Mouse (Mus musculus) urinary bladder, postnatal 4 days (tissue): Measurements from ENCODE around the gene Ssh2.
A peak's percentile ranks its signal among the peaks of the same experiment; 100 is the strongest.

Experiments used
- DNase-seq, 2 experiments: peaks; one replicate each; pipeline ENCODE4 v3.0.0; 2021 to 2022; ENCODE audit warnings: low spot score in 2 of 2

Ssh2 gene

DNA sequence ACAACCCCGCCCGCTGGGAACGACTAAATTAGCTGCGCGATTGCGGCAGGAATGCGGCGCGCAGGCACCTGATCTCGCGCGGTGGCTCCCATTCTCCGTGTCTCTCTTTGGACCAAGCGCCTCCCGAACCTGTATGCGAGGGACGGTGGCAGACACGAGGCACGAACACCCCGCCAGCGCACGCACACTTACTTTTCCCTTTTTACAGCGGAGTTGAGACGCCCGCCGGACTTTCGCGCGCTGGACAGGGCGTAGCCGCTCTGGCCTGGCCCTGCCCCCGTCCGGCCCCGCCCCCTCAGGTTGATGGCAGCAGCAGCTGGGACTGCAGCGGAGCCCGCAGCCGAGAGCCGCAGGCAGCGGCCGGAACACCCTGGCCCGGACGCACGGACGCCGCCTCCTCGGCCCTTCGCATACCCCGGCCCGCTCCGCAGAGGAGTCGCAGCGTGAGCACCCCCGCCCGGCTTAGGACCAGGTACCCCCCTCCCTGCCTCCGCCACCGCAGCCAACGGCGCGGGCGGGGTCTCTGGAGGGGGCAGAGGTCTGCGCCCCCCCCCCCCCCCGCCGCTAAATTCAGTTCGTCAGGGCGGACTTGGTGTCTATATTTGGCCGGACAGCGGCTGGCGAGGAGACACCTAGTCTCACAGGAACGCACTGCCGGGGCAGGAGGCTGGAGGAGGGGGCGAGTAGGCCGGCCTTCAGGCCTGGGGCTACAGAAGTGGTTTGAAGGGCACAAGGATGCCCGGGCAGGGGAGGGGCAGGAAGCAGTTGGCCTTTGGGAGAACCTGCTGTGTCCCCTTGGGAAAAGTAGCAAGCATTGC is 246.4 kb downstream of the Ssh2 start, which contains the start of gene Coro6:
TSS of gene Coro6 (plus strand) at position 129 of the 818 bp plus-strand sequence.
- peak; percentile 61 to 76 for DNase-seq

DNA sequence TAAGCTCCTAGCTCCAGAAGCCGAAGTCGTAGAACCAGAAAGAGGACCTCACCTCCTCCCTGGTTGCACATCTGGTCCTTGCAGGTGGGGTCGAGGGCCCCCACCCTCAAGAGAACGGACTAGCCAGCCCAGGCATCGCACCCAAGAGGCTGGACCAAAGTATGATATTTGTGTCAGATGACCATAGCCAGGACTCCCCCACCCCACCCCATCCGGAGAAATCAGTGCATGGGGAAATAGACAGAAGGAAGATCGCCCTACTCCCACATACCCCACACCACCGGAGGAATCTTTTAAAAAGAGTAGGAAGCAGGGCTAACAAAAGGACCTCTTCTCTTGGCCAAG is 247.0 kb downstream of the Ssh2 start:
- DNase-seq = no peak

DNA sequence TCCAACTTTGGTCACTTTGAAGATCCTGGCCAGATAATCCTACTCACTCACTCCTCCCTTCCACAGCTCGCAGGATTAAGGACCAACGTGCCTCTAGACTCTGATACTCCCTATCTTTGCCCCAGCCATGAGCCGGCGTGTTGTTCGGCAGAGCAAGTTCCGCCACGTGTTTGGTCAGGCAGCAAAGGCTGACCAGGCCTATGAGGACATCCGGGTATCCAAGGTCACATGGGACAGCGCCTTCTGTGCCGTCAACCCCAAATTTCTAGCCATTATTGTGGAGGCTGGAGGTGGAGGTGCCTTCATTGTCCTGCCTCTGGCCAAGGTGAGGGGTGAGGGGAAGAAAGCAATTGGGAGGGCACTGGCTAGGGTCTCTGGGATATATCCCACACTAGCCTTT is 247.7 kb downstream of the Ssh2 start:
- no peak for DNase-seq

DNA sequence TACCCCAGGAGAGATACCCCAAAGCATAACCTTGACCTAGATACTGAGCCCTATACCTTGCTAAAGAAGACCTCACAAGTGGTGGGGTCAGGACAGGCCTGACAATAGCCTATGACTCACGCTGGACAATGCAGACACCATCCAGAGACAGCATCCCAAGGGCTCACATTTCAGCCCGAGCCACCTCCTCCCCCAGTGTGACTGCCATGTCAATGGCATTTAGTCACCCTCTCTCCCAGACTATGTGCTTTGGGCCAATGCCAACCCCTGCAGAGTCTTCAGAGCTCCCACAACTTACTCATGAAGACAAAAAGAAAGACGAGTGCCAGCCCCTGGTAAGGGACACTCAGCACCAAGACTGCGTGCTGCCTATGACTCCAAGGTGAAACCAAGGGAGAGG is 248.6 kb downstream of the Ssh2 start:
- DNase-seq = no peak

DNA sequence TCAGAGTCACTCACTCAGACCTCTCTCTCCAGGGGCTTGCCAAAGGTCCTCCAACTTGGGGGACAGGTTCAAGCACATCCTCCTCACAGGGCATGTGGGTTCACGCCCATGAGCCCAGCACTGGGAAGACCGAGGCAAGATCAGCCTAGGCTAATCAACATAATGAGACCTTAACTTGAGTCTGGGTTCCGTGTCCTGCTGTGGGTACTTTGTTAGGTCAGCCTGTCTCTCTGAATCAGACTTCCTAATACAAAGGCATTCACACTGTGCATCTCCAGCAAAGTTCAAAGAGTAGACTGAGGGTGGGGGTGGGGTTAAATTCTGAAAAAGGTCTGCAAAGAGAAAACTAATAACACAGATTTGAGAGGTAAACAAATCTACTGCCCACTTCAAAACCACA is 249.0 kb downstream of the Ssh2 start:
- no peak for DNase-seq

DNA sequence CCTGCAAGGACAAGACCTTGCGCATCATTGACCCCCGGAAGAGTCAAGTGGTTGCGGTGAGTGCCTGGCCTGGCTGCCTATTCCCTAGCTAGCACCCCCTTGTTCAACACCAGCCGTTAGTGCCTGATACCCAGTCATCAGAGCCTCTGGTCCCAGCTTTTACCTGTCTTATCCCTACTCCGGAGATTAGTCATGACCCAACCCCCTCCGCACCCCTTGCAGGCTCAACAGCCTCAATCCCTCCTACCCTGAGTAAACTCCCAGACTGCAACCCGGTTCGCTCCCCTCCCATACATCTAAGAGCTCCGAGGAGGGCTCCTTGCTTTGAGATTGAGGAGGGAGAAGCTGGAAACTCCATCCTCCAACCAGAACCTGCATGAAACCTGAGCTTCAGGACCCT is 250.5 kb downstream of the Ssh2 start:
- DNase-seq = no peak

DNA sequence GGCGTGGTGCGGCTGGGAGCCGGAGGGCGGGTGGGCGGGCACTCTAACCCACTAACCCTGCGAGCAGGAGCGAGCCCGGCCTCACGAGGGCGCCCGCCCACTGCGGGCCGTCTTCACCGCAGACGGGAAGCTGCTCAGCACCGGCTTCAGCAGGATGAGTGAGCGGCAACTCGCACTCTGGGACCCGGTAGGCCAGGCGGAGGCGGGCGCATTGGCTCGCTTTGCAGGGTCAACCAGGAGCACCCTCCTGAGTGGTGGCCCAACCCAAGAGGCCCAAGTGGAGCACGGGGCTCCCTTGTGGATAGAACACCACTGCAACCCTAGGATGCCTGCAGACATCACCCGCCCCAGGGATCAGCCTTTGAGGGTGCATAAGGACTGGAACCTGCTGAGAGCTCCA is 251.1 kb downstream of the Ssh2 start:
- DNase-seq = peak in 1 of 2 experiments; percentile 68

DNA sequence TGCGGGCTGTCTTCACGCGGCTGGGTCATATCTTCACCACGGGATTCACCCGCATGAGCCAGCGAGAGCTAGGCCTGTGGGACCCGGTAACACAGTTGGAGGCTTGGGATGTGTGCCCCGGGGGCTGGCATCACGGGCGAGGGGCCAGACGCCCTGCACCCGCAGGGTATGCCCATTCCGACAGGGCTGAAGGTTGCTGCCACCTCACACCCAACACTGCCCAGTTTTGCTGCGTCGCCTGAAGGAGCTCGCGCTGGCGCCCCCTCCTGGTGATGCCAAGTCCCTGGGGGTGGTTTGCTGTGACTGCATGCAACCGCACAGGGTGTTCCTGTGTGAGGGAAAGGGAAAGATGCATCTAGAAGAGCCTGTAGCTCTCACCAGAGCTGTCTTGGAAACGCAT is 251.7 kb downstream of the Ssh2 start:
- peak in 1 of 2 experiments; percentile 59 for DNase-seq

DNA sequence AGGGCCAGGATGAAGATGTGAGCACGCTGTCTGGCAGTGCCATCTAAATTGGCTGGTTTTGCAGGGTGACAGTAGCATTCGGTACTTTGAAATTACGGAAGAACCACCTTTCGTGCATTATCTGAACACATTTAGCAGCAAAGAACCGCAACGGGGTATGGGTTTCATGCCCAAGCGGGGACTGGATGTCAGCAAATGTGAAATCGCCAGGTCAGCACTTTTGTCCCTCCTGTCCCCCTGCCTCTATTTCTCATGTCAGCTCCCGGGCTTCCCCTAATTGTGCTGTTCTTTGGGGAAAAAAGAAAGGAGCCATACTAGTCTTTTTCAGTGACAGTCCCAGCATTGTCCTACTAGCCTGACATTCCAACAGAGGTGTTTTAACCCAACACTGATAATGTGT is 252.3 kb downstream of the Ssh2 start:
- no peak for DNase-seq

DNA sequence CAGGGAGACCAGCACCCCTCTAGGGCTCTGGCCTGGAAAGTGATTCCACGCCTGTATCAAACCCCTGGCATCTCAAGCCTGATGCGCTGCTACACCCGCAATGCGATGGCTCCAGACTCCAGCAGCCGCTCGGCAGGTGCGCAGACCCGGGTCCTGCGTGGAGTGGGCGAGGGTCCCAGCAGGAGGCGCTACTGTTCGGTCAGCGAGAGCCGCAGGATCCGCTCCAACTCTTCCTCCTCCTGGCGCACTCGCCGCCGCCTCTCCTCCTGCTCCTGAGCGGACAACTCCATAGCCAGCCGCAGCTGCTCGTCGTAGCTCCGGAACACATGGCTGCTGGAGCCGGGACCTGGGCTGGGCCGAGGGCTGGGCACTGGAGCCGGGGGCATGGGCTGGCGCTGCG is 255.3 kb downstream of the Ssh2 start:
- DNase-seq = no peak

DNA sequence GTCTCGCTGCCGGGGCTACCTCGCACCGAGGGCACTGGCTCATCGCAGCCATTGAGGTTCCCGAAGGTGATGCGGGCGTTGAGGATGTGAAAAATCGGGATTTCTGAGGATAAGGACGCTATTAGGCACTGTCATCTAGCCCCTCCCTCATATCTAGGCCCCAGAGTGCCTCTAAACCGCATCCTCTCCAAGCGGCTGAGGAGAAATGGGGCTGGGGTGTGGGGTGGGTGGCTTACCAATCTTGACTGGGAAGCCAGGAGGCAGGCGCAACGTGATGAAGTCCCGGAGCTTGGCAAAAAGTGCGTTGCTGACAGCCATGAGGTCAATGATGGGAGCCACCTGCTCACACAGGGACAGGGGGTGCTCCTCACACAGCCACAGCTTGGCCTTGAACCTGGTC is 256.7 kb downstream of the Ssh2 start:
- no peak for DNase-seq

DNA sequence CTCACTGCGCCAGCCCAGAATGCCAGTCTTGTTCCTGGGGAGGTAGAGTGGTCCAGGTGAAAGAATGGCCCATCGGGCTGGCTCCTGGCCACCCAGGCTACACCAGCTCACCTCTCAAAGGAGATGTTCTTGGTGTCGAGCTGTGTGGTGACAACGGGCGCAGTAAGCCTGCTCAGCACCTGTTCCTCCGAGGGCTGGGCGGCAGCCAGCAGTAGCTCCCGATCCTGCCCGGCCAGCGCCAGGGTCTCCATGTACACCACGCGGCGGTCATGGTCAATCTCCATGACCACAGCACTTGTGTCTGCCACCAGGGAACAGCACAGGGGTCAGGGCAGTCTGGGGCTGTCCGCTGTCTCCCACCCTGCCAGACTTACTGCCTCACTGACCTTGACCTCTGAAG is 260.1 kb downstream of the Ssh2 start:
- no peak for DNase-seq

DNA sequence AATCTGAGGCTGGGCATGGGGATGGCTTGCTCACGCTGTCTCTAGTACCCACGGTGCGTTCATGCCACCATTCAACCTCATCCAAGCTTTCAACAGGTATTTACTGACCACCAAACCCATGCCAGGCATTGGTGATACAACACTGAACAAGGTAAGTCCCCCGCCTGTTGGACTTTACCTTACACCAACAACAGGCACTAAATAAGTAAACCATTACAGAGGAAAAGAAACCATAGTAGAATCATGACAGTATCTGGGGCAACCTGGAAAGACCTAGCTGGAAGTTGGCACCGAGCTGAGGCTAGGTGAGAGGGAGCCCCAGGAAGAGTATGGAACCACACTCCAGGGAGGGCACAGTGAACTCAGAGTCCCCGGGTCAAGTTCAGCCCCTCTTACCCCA is 260.8 kb downstream of the Ssh2 start:
- no peak for DNase-seq

DNA sequence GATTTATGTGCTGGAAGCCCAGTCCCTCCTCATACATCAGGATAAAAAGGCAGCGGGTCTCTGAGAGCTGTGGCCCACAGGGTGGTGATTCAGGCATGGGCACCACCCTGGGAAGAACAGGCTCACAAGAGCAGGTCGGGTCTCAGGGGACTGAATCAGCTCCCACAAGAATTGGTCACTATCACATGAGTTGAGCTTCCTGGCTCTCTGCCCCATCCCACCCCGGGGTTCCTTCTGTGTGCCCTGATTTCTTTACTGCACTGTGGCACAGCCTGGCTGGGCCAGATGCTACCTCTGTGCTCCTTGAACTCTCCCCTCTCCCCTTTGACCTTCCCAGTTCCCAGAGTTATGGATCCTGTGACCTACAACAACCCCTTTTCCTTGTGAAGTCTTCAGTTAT is 267.0 kb downstream of the Ssh2 start:
- DNase-seq = no peak

DNA sequence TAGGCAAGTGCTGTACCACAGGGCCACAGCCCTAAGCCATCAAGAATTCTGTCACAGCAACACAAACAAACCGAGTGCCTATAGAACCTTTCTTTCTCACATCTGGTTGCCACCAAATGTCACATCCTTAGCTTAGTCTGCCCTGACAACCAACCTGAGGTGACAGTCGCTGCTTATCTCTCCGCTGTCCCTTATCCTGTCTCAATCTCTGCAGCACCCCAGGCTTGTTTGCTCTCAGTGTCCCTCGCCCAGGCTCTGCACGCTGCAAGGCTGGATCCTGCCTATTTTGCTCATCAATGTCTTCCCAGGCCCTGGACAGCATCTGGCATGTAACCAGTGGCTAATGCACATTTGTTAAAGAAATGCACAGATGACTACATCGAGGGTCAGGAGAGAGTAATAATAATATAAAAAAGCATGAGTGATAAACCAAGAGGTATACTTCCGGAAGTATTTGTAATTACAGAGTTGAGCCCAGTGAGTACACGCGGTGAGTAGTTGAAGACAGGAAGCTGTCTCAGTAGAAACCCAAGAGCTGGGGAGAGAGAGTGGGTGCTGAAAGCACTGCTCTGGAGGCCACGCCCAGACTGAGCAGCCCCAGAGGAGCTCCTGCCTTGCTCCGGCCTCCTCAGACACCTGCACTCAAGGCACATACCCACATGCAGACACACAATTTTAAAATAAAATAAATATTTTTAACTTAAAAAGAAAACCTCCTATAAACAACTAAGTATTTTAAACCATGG is 267.6 kb downstream of the Ssh2 start:
- DNase-seq = no peak

DNA sequence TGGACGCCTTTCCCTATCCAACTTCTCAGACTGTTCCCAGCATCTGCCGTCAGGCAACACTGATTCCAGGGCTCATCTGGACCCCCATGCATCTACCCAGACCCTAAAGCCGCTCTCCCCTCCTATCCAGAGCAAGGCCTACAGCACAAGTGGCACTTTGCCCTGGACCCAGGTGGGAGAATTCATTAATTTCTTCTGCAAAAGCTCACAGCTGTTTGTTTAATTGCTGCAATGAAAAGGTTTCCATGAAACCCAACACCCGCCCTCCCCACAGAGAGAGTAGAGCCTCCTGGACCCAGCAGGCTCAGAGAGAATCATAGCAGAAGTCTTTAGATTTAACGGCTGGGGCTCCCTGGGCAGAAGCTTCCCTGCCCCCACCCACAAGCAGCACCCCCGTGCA is 269.1 kb downstream of the Ssh2 start:
- DNase-seq = no peak

DNA sequence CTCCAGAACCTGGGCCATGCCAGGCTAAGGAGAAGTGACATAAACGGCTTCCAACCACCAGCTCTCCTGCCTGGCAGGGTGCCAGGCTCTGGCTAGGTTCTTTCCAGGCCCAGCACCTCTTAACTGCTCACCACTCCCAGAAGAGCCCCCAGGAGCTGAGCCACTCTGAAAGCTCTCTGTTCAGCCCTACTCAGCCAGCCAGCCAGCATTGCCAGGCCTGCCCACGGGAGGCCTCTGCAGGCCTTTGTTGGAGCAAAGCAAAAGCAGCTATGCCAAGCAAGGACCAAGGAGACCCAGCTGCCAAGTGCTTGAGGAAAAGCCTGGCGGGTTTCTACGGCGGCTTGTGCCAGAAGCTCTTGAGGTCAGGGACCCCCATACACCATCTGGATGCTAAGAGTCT is 270.7 kb downstream of the Ssh2 start:
- no peak for DNase-seq

DNA sequence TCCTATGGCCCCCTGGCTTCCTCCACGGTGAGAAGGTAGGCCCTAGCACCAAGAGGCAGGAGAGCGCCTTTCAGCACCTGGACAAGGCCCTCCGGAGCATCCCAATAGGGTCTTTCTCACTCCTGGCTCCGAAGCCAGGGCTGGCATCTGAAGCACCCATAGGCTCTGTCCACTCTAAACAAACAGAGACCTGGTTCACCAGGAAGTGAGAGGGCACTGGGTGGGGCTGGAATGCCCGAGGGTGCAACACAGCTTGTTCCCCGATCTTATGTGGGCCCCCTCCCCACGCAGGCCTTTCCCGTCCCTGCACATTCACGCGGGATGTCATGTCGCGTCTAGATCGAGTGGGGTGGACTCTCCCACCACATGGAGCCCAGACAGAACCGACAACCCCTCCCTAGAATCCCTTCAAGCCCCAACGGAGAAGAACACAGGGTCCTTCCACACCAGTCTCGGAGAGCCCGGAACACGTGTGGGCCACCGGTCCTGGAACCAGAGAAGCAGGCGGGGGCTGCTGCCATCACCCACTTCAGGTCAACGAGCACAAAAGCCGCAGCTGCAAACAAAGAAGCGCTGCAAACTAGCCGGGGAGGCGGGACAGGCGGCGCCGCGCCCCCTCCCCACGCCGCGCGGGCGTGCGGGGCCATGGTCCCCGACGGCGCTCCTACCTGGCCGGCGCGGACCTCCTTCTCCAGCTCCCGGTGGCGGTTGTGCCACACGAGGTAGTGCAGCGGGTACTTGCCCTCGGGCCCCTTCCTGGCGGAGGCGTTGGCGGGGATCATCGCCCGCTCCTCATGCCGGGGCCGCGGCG is 272.9 kb downstream of the Ssh2 start:
- no peak for DNase-seq

DNA sequence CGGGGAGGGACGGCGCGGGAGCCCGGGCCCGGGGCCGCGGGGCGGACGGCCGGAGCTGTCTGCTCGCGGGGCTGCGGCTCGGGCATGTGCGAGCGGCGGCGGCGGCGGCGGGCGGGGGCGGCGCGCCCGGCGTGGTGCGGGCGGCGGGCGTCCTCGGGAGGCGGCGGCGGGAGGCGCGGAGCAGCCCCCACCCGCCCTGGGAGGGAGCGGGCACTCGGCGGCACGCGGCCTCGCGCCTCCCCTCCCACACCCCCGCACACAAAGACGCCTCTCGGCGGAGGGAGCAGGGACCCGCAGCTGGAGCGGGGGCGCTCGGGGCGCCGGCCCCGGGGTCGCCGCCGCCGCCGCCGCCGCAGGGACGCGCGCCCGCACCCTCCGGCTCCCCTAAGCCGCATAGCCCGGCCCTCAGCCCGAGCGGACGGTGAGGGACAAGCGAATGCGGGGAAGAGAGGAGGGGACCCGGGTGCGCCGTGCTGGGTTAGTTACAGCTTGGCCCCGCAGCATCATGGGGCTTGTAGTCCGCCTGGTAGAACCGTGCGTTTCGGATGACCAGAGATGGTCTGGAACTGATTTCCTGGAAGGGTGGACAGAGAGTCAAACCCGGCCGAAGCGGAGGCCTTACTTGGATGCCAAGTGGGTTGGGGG is 273.6 kb downstream of the Ssh2 start, which contains the start of gene Ankrd13b:
TSS of gene Ankrd13b (minus strand) at position 88 of the 645 bp plus-strand sequence.
- no peak for DNase-seq

DNA sequence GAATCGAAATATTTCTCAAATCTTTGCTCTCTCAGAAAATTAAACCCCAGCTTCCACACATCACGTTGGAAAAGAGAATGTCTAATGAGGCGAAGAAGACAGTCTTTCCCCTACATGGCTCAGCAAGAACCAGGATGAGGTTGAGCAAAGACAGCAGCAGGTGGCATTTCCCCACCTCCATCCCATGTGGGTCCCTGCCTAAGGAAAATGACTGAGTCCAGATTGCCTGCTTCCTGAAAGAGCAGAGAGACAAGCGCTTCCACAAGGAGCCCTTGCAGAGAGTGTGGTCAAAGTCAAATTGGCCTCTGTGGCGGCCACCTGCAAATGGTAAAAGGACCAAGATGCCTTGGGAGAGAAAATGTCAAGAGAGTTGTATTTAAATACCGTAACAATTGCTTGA is 274.4 kb downstream of the Ssh2 start:
- no peak for DNase-seq

DNA sequence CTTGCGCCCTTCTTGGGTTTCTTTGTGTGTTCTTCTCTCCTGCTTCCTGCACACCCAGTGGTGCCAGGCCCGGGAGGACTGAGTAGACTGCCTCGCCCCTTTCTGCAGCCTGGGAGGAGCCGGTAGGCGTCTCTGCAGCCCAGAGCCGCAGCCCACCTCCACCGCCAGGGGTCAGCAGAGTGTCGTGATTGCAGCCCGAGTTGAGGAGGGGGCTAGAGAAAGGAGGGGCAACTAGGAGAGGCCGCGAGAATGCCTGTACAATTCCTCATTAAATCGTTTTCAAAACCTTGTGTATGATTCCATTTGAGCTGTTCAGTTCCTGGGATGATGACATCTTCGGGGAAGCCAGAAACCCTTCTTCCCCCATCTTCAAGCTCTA is 275.0 kb downstream of the Ssh2 start:
- peak; percentile 89 to 95 for DNase-seq
